Mouse (Mus musculus) G1E (cell line): ENCODE measurements around the gene Dnah2.

Experiments
- CTCF ChIP-seq: IDR thresholded peaks from 2 replicates; pipeline ENCODE4 v1.5.1; 2012; ENCODE audit warnings: low read depth, low read length, inconsistent platforms, mixed read lengths
- GATA1 ChIP-seq: IDR thresholded peaks from 2 replicates; pipeline ENCODE4 v1.6.1; 2012; ENCODE audit warnings: borderline replicate concordance, low read length, inconsistent platforms, mixed read lengths
- POLR2AphosphoS5 ChIP-seq: IDR thresholded peaks from 2 replicates; pipeline ENCODE4 v1.6.1; 2012; ENCODE audit warnings: low read depth, low read length, inconsistent platforms; ENCODE audit not compliant: insufficient replicate concordance
- TAL1 ChIP-seq: conservative IDR thresholded peaks from 2 replicates; pipeline ENCODE4 v1.6.1; 2012; ENCODE audit warnings: low read depth, low read length, inconsistent platforms, mixed read lengths

DNA sequence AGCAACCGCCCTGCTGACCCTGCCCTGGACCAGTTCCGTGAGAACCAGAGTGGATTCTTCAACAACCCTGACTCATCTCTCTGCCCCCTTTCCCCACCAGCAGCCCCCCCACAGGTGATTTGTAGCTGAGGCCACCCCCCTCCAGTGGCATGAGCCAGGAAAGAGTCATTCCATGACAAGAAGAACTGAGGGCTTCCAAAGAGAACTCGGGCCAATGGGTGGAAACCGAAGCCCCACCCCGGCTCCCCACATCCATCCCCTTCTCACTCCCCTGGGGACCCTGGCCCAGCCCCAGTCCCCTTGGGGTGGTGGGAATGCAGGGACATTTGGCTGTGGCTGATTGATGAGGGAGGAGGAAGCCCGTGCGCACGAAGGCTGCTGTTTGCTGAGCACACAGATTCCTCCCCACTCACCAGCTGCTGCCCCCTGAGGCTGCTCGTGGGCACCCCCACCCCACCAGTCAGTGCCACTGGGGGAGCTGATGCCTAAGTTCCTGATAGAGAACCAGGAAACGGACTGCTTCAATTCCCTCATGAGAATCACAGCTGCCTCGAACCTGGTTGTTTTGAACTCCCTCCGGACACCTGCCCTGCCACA, at the start of gene Dnah2:
- TF ChIP-seq CTCF: no peak
- TF ChIP-seq GATA1: no peak
- no peak for TF ChIP-seq POLR2AphosphoS5
- TF ChIP-seq TAL1: no peak
